Mouse (Mus musculus) ES-E14 (cell line): ENCODE data around the gene Rdh8.

Experiments used
- CHD2 ChIP-seq: IDR thresholded peaks from 2 replicates; pipeline ENCODE4 v1.6.1; 2014; ENCODE audit warnings: mild to moderate bottlenecking, low read depth, low read length, inconsistent platforms
- HCFC1 ChIP-seq: IDR thresholded peaks from 2 replicates; pipeline ENCODE4 v1.6.1; 2012; ENCODE audit warnings: low read length, inconsistent platforms, borderline replicate concordance; ENCODE audit not compliant: insufficient read depth
- MAFK ChIP-seq: IDR thresholded peaks from 2 replicates; pipeline ENCODE4 v1.6.1; 2014; ENCODE audit warnings: mild to moderate bottlenecking, low read depth, low read length, inconsistent platforms; ENCODE audit not compliant: insufficient read depth
- ZC3H11A ChIP-seq: IDR thresholded peaks from 2 replicates; pipeline ENCODE4 v1.6.1; 2012; ENCODE audit warnings: low read depth, mild to moderate bottlenecking, inconsistent platforms, low read length, borderline replicate concordance
- ZNF384 ChIP-seq: IDR thresholded peaks from 2 replicates; pipeline ENCODE4 v1.6.1; 2012; ENCODE audit warnings: low read depth, low read length, inconsistent platforms

DNA sequence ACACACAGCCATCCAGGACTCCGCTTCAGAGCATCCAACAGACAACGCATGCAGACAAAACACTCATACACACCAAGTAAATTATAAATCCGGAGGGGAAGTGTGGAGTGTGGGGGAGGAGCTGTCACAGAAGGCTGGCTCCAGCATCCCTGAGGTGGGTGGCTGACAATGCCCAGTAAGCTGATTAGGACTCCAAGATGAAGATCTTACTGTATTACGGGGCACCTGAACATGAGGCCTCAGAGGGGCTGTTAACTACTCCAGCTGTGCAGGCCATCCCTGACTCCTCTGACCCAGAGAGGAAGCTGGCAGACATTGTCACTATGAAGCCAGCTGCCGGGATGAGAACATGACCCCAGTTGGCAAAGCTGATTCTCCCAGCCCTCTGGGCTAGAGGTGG, 1.7 kb downstream of the Rdh8 start:
- TF ChIP-seq HCFC1 = no peak
- no peak for TF ChIP-seq MAFK
- no peak for TF ChIP-seq ZC3H11A
- no peak for TF ChIP-seq ZNF384
- no peak for TF ChIP-seq CHD2
